Mouse (Mus musculus): Measurements from ENCODE around the gene Tbc1d14.

GRCm38 (mm10) chr5:36621058-36621449 lies 28.0 kb upstream of the Tbc1d14 start:
- no peak for TF ChIP-seq GATA1 (IDR thresholded peaks at IDR 0.05; ENCODE audit: low read length)
- no peak for TF ChIP-seq TAL1 (IDR thresholded peaks at IDR 0.05; ENCODE audit: low read length)

All from erythroblast, embryonic 14.5 days (primary cell).